Mouse (Mus musculus) brain, embryonic 14.5 days (tissue): ENCODE data around the gene Pawr.

Experiments
- CTCF ChIP-seq: fragments of 200-500 bp; IDR thresholded peaks from 2 replicates; pipeline ENCODE4 v1.5.1; 2012; ENCODE audit warnings: inconsistent platforms, mild to moderate bottlenecking, moderate library complexity, borderline replicate concordance; ENCODE audit not compliant: insufficient read depth, insufficient read length; ENCODE audit errors: extremely low read depth
- POLR2A ChIP-seq: fragments of 200-500 bp; IDR thresholded peaks from 2 replicates; pipeline ENCODE4 v1.6.1; 2012; ENCODE audit warnings: mild to moderate bottlenecking, inconsistent platforms, borderline replicate concordance; ENCODE audit not compliant: poor library complexity, insufficient read depth, insufficient read length, severe bottlenecking; ENCODE audit errors: extremely low read depth

DNA sequence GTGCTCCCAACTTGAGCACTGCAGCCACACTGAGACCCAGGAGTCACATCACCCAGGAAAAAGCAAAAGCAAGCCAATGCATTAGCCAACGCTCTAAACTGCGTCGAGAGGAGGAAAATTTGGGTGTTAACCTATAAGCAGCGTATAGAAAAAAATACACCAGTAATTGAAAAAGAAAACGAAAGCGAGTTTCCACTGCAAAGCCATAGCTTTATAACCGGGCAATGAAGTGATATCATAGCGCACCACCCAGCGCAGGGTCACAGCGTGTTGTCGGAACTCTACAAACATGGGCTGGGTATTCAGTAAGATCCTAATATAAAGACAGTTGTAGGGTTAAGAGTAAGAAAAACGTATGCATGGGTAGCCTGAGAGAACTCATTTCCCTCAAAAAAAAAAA is 2.9 kb upstream of the Pawr start:
- TF ChIP-seq CTCF (no peak), POLR2A (no peak)
